Mouse (Mus musculus) lung, embryonic 14.5 days (tissue): ENCODE measurements at regions not wholly inside any gene's neighbourhood (a gene's known extent, or its start where the extent isn't known, plus 50 kb on each side); places are given as distances from the start of the nearest gene placed in this dataset.

ENCODE experiments used
- ATAC-seq: fragments of 200-750 bp; cut with Nextera tagmentation; 2 replicates; pipeline ENCODE4 v1.8.0; 2017; ENCODE audit warnings: mild to moderate bottlenecking, moderate TSS enrichment, moderate library complexity; ENCODE audit not compliant: insufficient read depth
- DNase-seq: peaks from one replicate; pipeline ENCODE4 v3.0.0-alpha.2; 2015
- H3K27ac ChIP-seq: fragments of 300-500 bp; sonication (generic); 2 replicates; pipeline ENCODE4 v1.5.1; 2014; ENCODE audit warnings: low read depth, mild to moderate bottlenecking, moderate library complexity
- H3K27me3 ChIP-seq: fragments of 300-500 bp; sonication (generic); 2 replicates; pipeline ENCODE4 v1.6.1; 2014; ENCODE audit warnings: low read length, control low read depth; ENCODE audit not compliant: insufficient read depth
- H3K36me3 ChIP-seq: fragments of 300-500 bp; sonication (generic); 2 replicates; pipeline ENCODE4 v1.6.1; 2014; ENCODE audit warnings: control low read depth; ENCODE audit not compliant: insufficient read depth
- H3K4me1 ChIP-seq: fragments of 300-500 bp; sonication (generic); 2 replicates; pipeline ENCODE4 v1.6.1; 2014; ENCODE audit warnings: antibody characterized with exemption, control low read depth; ENCODE audit not compliant: insufficient read depth
- H3K4me2 ChIP-seq: fragments of 300-500 bp; sonication (generic); 2 replicates; pipeline ENCODE4 v1.6.1; 2014; ENCODE audit warnings: mild to moderate bottlenecking
- H3K4me3 ChIP-seq: fragments of 300-500 bp; sonication (generic); 2 replicates; pipeline ENCODE4 v1.5.1; 2014; ENCODE audit warnings: low read depth, low read length
- H3K9ac ChIP-seq: fragments of 300-500 bp; sonication (generic); 2 replicates; pipeline ENCODE4 v1.6.1; 2014
- H3K9me3 ChIP-seq: fragments of 300-500 bp; sonication (generic); 2 replicates; pipeline ENCODE4 v1.6.1; 2016; ENCODE audit warnings: low read depth, low read length, control low read depth
- CTCF ChIP-seq: IDR thresholded peaks from 2 replicates; pipeline ENCODE4 v1.5.1; 2016; ENCODE audit warnings: antibody characterized with exemption, low read depth
- WGBS: fragments of 180-500 bp; shearing (Covaris S2); extraction: QIAGEN DNeasy Blood & Tissue Kit; methylation state at CpG from one replicate; pipeline ENCODE4 v1.1.7; 2014; 5-methylcytosine and 5-hydroxymethylcytosine counted together

DNA sequence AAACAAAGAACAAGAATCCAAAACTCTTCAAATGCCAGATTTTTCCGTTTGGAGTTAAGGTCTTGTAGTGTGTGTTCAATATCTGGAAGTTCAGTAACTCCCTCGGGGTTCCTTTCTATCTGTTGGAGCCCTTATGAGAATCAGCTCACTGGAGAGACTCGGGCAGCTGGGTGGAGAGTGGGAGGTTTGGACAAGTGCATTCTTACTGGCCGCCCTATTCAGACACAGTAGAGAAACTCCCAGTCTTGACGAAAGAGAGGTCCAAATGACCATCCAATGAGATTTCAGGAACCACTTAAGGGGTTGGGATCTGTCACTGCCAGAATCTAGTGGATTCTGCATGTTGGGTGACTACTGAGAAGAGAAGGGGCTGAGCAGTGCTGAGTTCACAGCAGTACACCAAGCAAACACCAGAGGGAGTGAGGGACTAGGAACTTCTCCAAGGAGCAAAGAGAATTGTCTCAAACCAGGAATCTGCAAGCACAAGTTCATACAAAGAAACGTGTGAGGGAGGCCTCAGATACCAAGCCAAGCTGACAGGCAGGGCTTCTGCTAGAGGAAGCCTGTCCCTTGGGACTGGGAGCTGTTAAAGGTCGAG lies 310.0 kb upstream of the Magi2 start:
- no peak overlapping the region for H3K27ac ChIP-seq
- peak; percentile 69; the same call in 1 of the 2 replicates for ATAC-seq
- peak; percentile 76 for DNase-seq
- no peaks in the 10 kb centered on the region for H3K4me1 ChIP-seq
- no peak overlapping the region for H3K4me3 ChIP-seq
- TF ChIP-seq CTCF = peak; percentile 71
- H3K27me3 ChIP-seq = no peaks in the 10 kb centered on the region
- no peak overlapping the region for H3K9ac ChIP-seq
- 38% methylated on average over 7 of the region's 7 CpGs for WGBS
- H3K36me3 ChIP-seq = no peaks in the 10 kb centered on the region
- no peaks in the 10 kb centered on the region for H3K9me3 ChIP-seq
- no peak overlapping the region for H3K4me2 ChIP-seq

GRCm38 (mm10) chr5:18953875-18954474 lies 272.9 kb upstream of the Magi2 start:
- Histone ChIP-seq H3K36me3 (no peaks in the 10 kb centered on the region), H3K4me3 (no peak overlapping the region), H3K27ac (no peak overlapping the region), H3K4me2 (no peak overlapping the region), H3K9ac (no peak overlapping the region), H3K27me3 (no peaks in the 10 kb centered on the region), H3K9me3 (no peaks in the 10 kb centered on the region), H3K4me1 (no peaks in the 10 kb centered on the region)
- ATAC-seq (no peak), DNase-seq (no peak)
- WGBS = 43% methylated on average over 4 of the region's 4 CpGs
- TF ChIP-seq CTCF = no peak
